Mouse (Mus musculus): Measurements from ENCODE around the gene Peli1.
"Not testable (repeated sequence)": the region's sequence is repeated elsewhere in the genome, so short reads cannot be mapped to it uniquely, and the experiment has no call there.

Peli1 gene

GRCm38 (mm10) chr11:21153111-21153510, 62.0 kb downstream of the Peli1 start:
- DNase-seq: no peak

GRCm38 (mm10) chr11:21157595-21157994, 66.5 kb downstream of the Peli1 start:
- DNase-seq: peak; percentile 49

GRCm38 (mm10) chr11:21162093-21162492, 71.0 kb downstream of the Peli1 start:
- peak; percentile 57 for DNase-seq

- DNase-seq: peak; percentile 52
Measured at GRCm38 (mm10) chr11:21163143-21163542, 72.1 kb downstream of the Peli1 start.

- DNase-seq: peak; percentile 64
Measured at GRCm38 (mm10) chr11:21163673-21164072, 72.6 kb downstream of the Peli1 start.

GRCm38 (mm10) chr11:21164312-21164993, 73.4 kb downstream of the Peli1 start:
- DNase-seq: peak; percentile 64

- no peak for DNase-seq
Measured at GRCm38 (mm10) chr11:21164994-21165560, 74.0 kb downstream of the Peli1 start.

GRCm38 (mm10) chr11:21166495-21167096, 75.5 kb downstream of the Peli1 start:
- DNase-seq: no peak

GRCm38 (mm10) chr11:21168828-21169607, 77.9 kb downstream of the Peli1 start:
- peak; percentile 79 for DNase-seq

GRCm38 (mm10) chr11:21169608-21169860, 78.4 kb downstream of the Peli1 start:
- DNase-seq: not testable (repeated sequence)

GRCm38 (mm10) chr11:21172281-21172680, 81.2 kb downstream of the Peli1 start:
- DNase-seq: peak; percentile 30

- DNase-seq: no peak
Measured at GRCm38 (mm10) chr11:21173926-21174325, 82.8 kb downstream of the Peli1 start.

GRCm38 (mm10) chr11:21174396-21174795, 83.3 kb downstream of the Peli1 start:
- peak; percentile 97 for DNase-seq

- DNase-seq: peak; percentile 25
Measured at GRCm38 (mm10) chr11:21175063-21175462, 84.0 kb downstream of the Peli1 start.

- peak; percentile 28 for DNase-seq
Measured at GRCm38 (mm10) chr11:21176491-21176890, 85.4 kb downstream of the Peli1 start.

GRCm38 (mm10) chr11:21178343-21178742, 87.3 kb downstream of the Peli1 start:
- DNase-seq: peak; percentile 91

- peak; percentile 17 for DNase-seq
Measured at GRCm38 (mm10) chr11:21178998-21179645, 88.0 kb downstream of the Peli1 start.

- DNase-seq: peak; percentile 73
Measured at GRCm38 (mm10) chr11:21179873-21180272, 88.8 kb downstream of the Peli1 start.

- DNase-seq: peak; percentile 64
Measured at GRCm38 (mm10) chr11:21180650-21181049, 89.6 kb downstream of the Peli1 start.

- no peak for DNase-seq
Measured at GRCm38 (mm10) chr11:21181616-21182015, 90.5 kb downstream of the Peli1 start.

GRCm38 (mm10) chr11:21182709-21183108, 91.6 kb downstream of the Peli1 start:
- DNase-seq: no peak

- DNase-seq: not testable (repeated sequence)
Measured at GRCm38 (mm10) chr11:21191821-21192220, 100.7 kb downstream of the Peli1 start.

- DNase-seq: no peak
Measured at GRCm38 (mm10) chr11:21194851-21195250, 103.8 kb downstream of the Peli1 start.

Measured in heart, adult 11 months (tissue).